Mouse (Mus musculus): ENCODE results near the gene Hbs1l.

DNA sequence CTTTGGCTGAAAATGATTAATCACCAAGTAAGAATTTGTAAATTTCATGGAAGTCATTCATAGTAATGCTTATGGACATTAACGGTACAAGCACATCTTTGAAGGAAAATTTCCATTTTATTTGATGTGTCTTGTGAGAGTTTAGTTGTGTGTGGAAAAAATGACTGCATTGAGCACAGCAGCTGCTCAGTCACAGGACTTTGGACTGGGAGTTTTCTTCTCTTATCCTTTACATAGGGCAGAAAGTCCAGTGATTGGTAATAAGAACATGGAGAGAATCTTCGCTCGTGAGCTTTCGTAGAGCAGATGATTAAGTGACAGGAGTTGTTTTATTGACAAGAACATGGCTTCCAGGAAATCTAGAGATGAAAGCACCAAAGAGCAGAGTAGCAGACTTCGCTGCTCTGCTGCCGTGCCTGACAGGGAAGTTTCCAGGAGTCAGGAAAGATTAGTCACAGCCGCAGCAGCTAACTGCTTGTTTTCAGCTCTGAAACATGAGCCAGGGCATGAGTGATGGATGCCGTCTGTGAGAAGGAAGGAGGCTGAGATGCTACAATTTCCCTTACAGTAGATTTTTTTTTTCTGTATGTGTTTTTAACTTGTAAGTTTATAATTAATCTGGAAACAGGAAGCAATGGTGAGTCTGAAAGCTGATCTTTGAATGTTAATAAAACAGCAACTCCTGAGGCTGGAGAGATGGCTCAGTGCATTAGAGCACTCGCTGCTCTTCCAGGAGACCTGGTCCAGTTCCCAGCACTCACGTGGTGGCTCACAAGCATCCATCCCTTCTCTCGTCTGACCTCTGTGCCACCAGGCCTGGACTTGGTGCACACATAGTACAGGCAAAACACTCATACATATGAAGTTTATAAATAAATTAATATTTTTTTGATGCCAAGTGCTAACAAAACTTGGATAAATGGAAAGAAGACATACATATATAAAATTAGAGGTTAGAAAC is 9.2 kb downstream of the Hbs1l start:
- TF ChIP-seq CTCF (IDR thresholded peaks at IDR 0.05; ENCODE audit: low read depth, low read length) (no peak), POLR2A (IDR thresholded peaks at IDR 0.05; ENCODE audit: borderline replicate concordance, low read depth, low read length) (no peak)

Measured in bone marrow macrophage, adult 2 months (primary cell).